Mouse (Mus musculus): Measurements from ENCODE around the gene Hps6.
"Not testable (repeated sequence)": the region's sequence is repeated elsewhere in the genome, so short reads cannot be mapped to it uniquely, and the experiment has no call there.

The Hps6 gene

GRCm38 (mm10) chr19:46003371-46004226 is at the start of gene Hps6:
Hps6 (plus strand) TSS chr19:46003508.
- DNase-seq (ENCODE audit: low spot score in 2 of 2): peak; percentile 26 to 62

GRCm38 (mm10) chr19:45956736-45957135 is 46.6 kb upstream of the Hps6 start:
- peak in 1 of 2 experiments; percentile 72 for DNase-seq (ENCODE audit: low spot score in 2 of 2)

- no peak for DNase-seq (ENCODE audit: low spot score in 2 of 2)
Measured at GRCm38 (mm10) chr19:45960770-45961169, 42.5 kb upstream of the Hps6 start.

- DNase-seq (ENCODE audit: low spot score in 2 of 2): no peak
Measured at GRCm38 (mm10) chr19:45984379-45984778, 18.9 kb upstream of the Hps6 start.

GRCm38 (mm10) chr19:45988238-45988637 is 15.1 kb upstream of the Hps6 start:
- DNase-seq (ENCODE audit: low spot score in 2 of 2): no peak

GRCm38 (mm10) chr19:45991171-45991570 is 12.1 kb upstream of the Hps6 start:
- no peak for DNase-seq (ENCODE audit: low spot score in 2 of 2)

- not testable (repeated sequence) for DNase-seq (ENCODE audit: low spot score in 2 of 2)
Measured at GRCm38 (mm10) chr19:45993441-45993840, 9.9 kb upstream of the Hps6 start.

GRCm38 (mm10) chr19:45993981-45994737 is 9.1 kb upstream of the Hps6 start:
- DNase-seq (ENCODE audit: low spot score in 2 of 2): no peak

GRCm38 (mm10) chr19:45997365-45997764 is 5.9 kb upstream of the Hps6 start:
- no peak for DNase-seq (ENCODE audit: low spot score in 2 of 2)

- DNase-seq (ENCODE audit: low spot score in 2 of 2): peak; percentile 81 to 93
Measured at GRCm38 (mm10) chr19:45997785-45998693, 5.3 kb upstream of the Hps6 start, which contains the start of gene Armh3. Armh3 (minus strand) TSS chr19:45998488.

- DNase-seq (ENCODE audit: low spot score in 2 of 2): no peak
Measured at GRCm38 (mm10) chr19:45998694-45999217, 4.6 kb upstream of the Hps6 start.

- DNase-seq (ENCODE audit: low spot score in 2 of 2): no peak
Measured at GRCm38 (mm10) chr19:45999378-45999777, 3.9 kb upstream of the Hps6 start.

- DNase-seq (ENCODE audit: low spot score in 2 of 2): no peak
Measured at GRCm38 (mm10) chr19:46002279-46002678, 1.0 kb upstream of the Hps6 start.

GRCm38 (mm10) chr19:46004814-46005466 is 1.6 kb downstream of the Hps6 start:
- DNase-seq (ENCODE audit: low spot score in 2 of 2): no peak

GRCm38 (mm10) chr19:46005680-46006079 is 2.4 kb downstream of the Hps6 start:
- DNase-seq (ENCODE audit: low spot score in 2 of 2): no peak

- DNase-seq (ENCODE audit: low spot score in 2 of 2): peak in 1 of 2 experiments; percentile 92
Measured at GRCm38 (mm10) chr19:46014572-46015178, 11.4 kb downstream of the Hps6 start.

GRCm38 (mm10) chr19:46016023-46016422 is 12.7 kb downstream of the Hps6 start:
- no peak for DNase-seq (ENCODE audit: low spot score in 2 of 2)

- no peak for DNase-seq (ENCODE audit: low spot score in 2 of 2)
Measured at GRCm38 (mm10) chr19:46024959-46025358, 21.7 kb downstream of the Hps6 start.

- DNase-seq (ENCODE audit: low spot score in 2 of 2): no peak
Measured at GRCm38 (mm10) chr19:46026567-46026966, 23.3 kb downstream of the Hps6 start.

- DNase-seq (ENCODE audit: low spot score in 2 of 2): no peak
Measured at GRCm38 (mm10) chr19:46028747-46029320, 25.5 kb downstream of the Hps6 start.
